Mouse (Mus musculus) testis, adult 2 months (tissue): Measurements from ENCODE around the gene Htr5a.

Experiments used
- CTCF ChIP-seq: fragments of 200-500 bp; IDR thresholded peaks from 2 replicates; pipeline ENCODE4 v1.5.1; 2012; ENCODE audit warnings: low read depth, mild to moderate bottlenecking, inconsistent platforms, low read length, moderate library complexity; ENCODE audit not compliant: control insufficient read depth, insufficient read depth, insufficient replicate concordance
- POLR2A ChIP-seq: fragments of 200-500 bp; IDR thresholded peaks from 2 replicates; pipeline ENCODE4 v1.6.1; 2012; ENCODE audit warnings: low read depth, mild to moderate bottlenecking, inconsistent platforms, low read length, moderate library complexity; ENCODE audit not compliant: control insufficient read depth

DNA sequence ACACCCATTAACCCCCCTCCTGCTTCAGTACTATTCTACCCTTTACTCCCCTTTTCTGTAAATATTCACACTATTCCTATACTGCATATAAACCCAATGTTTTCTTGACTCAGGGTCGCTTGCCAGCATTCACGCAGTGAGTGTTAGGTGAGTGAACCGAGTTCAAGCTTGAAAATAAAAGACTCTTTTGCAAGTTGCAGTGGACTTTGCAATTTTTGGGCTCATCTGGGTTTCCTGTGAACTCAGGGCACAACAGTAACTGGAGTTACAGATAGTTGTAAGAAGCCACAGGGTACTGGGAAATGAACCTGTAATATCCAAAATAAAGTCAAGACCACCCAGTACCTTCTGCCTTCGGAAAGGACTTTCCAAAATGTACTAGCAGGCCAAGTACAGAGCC lies 58.2 kb downstream of the Htr5a start:
- TF ChIP-seq CTCF = no peak
- no peak for TF ChIP-seq POLR2A
